Mouse (Mus musculus): ENCODE results near the gene Eif3g. TPM values are rescaled to one million over a fixed set of nuclear protein-coding genes. Genes with fewer than 3 reads are reported as not detected.

Eif3g gene
- polyA plus RNA-seq, 1 experiment from 2014 or later, result 215 TPM

GRCm38 (mm10) chr9:20887191-20887590 lies 11.2 kb downstream of the Eif3g start:
- Histone ChIP-seq H3K27ac (replicated peaks) (no peak overlapping the region), H3K4me3 (ENCODE audit: low read depth, low read length) (no peak overlapping the region), H3K27me3 (ENCODE audit: control insufficient read depth, insufficient read depth, low read length) (no peaks in the 10 kb centered on the region), H3K4me2 (replicated peaks; ENCODE audit: low read depth) (no peak overlapping the region), H3K36me3 (ENCODE audit: control insufficient read depth, insufficient read depth, low read length) (peaks cover 27% of the 10 kb centered on the region), H3K4me1 (replicated peaks; ENCODE audit: control insufficient read depth, insufficient read depth) (no peaks in the 10 kb centered on the region; the same call in 1 of the 2 replicates), H3K9me3 (ENCODE audit: control insufficient read depth, low read length) (no peaks in the 10 kb centered on the region), H3K9ac (ENCODE audit: low read length) (no peak overlapping the region)
- WGBS, result 91% methylated on average over 6 of the region's 6 CpGs
- DNase-seq (ENCODE audit: low spot score), result no peak
- TF ChIP-seq CTCF (IDR thresholded peaks at IDR 0.05; ENCODE audit: low read depth) (no peak), EP300 (optimal IDR thresholded peaks at IDR 0.05) (no peak)
- ATAC-seq (ENCODE audit: low FRiP score, low TSS enrichment), result no peak

GRCm38 (mm10) chr9:20886563-20886962 lies 11.9 kb downstream of the Eif3g start:
- Histone ChIP-seq H3K4me2 (replicated peaks; ENCODE audit: low read depth) (no peak overlapping the region), H3K27ac (replicated peaks) (no peak overlapping the region)

GRCm38 (mm10) chr9:20879097-20879792 lies 19.2 kb downstream of the Eif3g start, which contains the start of gene Angptl6:
Gene Angptl6 (minus strand): TSS chr9:20879727.
- TF ChIP-seq CTCF (IDR thresholded peaks at IDR 0.05; ENCODE audit: low read depth), result no peak
- TF ChIP-seq EP300 (optimal IDR thresholded peaks at IDR 0.05), result no peak
- Histone ChIP-seq H3K4me3 (ENCODE audit: low read depth, low read length) (peak within 1 kb of the TSS; percentile 41), H3K27ac (replicated peaks) (peak within 1 kb of the TSS; percentile 92), H3K9me3 (ENCODE audit: control insufficient read depth, low read length) (no peaks in the 10 kb centered on the region), H3K27me3 (ENCODE audit: control insufficient read depth, insufficient read depth, low read length) (no peaks in the 10 kb centered on the region), H3K36me3 (ENCODE audit: control insufficient read depth, insufficient read depth, low read length) (no peaks in the 10 kb centered on the region), H3K9ac (ENCODE audit: low read length) (peak within 1 kb of the TSS; percentile 73), H3K4me1 (replicated peaks; ENCODE audit: control insufficient read depth, insufficient read depth) (no peaks in the 10 kb centered on the region), H3K4me2 (replicated peaks; ENCODE audit: low read depth) (peak within 1 kb of the TSS; percentile 80)
- 74% methylated on average over 13 of the region's 13 CpGs for WGBS
- DNase-seq (ENCODE audit: low spot score) (no peak), ATAC-seq (ENCODE audit: low FRiP score, low TSS enrichment) (no peak)

More at GRCm38 (mm10) chr9:20886563-20886962, 11.9 kb downstream of the Eif3g start:
- Histone ChIP-seq H3K9ac (ENCODE audit: low read length) (no peak overlapping the region), H3K36me3 (ENCODE audit: control insufficient read depth, insufficient read depth, low read length) (peaks cover 21% of the 10 kb centered on the region), H3K4me1 (replicated peaks; ENCODE audit: control insufficient read depth, insufficient read depth) (no peaks in the 10 kb centered on the region; the same call in 1 of the 2 replicates), H3K27me3 (ENCODE audit: control insufficient read depth, insufficient read depth, low read length) (no peaks in the 10 kb centered on the region), H3K9me3 (ENCODE audit: control insufficient read depth, low read length) (no peaks in the 10 kb centered on the region), H3K4me3 (ENCODE audit: low read depth, low read length) (no peak overlapping the region)
- DNase-seq (ENCODE audit: low spot score) (no peak), ATAC-seq (ENCODE audit: low FRiP score, low TSS enrichment) (no peak)
- no peak for TF ChIP-seq CTCF (IDR thresholded peaks at IDR 0.05; ENCODE audit: low read depth)
- no peak for TF ChIP-seq EP300 (optimal IDR thresholded peaks at IDR 0.05)
- WGBS, result 94% methylated on average over 2 of the region's 2 CpGs

GRCm38 (mm10) chr9:20878710-20879065 lies 19.7 kb downstream of the Eif3g start:
- Histone ChIP-seq H3K4me3 (ENCODE audit: low read depth, low read length) (peak overlapping the region; percentile 41), H3K36me3 (ENCODE audit: control insufficient read depth, insufficient read depth, low read length) (no peaks in the 10 kb centered on the region), H3K4me1 (replicated peaks; ENCODE audit: control insufficient read depth, insufficient read depth) (no peaks in the 10 kb centered on the region), H3K9me3 (ENCODE audit: control insufficient read depth, low read length) (no peaks in the 10 kb centered on the region), H3K9ac (ENCODE audit: low read length) (peak overlapping the region; percentile 73), H3K27ac (replicated peaks) (peak overlapping the region; percentile 92), H3K27me3 (ENCODE audit: control insufficient read depth, insufficient read depth, low read length) (no peaks in the 10 kb centered on the region), H3K4me2 (replicated peaks; ENCODE audit: low read depth) (peak overlapping the region; percentile 80)
- no peak for TF ChIP-seq EP300 (optimal IDR thresholded peaks at IDR 0.05)
- TF ChIP-seq CTCF (IDR thresholded peaks at IDR 0.05; ENCODE audit: low read depth), result no peak
- DNase-seq (ENCODE audit: low spot score) (no peak), ATAC-seq (ENCODE audit: low FRiP score, low TSS enrichment) (no peak)
- 17% methylated on average over 10 of the region's 10 CpGs for WGBS

- H3K27me3 ChIP-seq (ENCODE audit: control insufficient read depth, insufficient read depth, low read length), result no peaks in the 10 kb centered on the region
- peak overlapping the region; percentile 80 for H3K4me2 ChIP-seq (replicated peaks; ENCODE audit: low read depth)
- peak overlapping the region; percentile 92 for H3K27ac ChIP-seq (replicated peaks)
- WGBS, result under 1% methylated on average over 63 of the region's 69 CpGs
- no peaks in the 10 kb centered on the region for H3K36me3 ChIP-seq (ENCODE audit: control insufficient read depth, insufficient read depth, low read length)
- no peaks in the 10 kb centered on the region for H3K4me1 ChIP-seq (replicated peaks; ENCODE audit: control insufficient read depth, insufficient read depth)
- peak overlapping the region; percentile 73 for H3K9ac ChIP-seq (ENCODE audit: low read length)
- no peaks in the 10 kb centered on the region for H3K9me3 ChIP-seq (ENCODE audit: control insufficient read depth, low read length)
- TF ChIP-seq EP300 (optimal IDR thresholded peaks at IDR 0.05) (no peak), CTCF (IDR thresholded peaks at IDR 0.05; ENCODE audit: low read depth) (peak; percentile 93)
- ATAC-seq (ENCODE audit: low FRiP score, low TSS enrichment) (peak; percentile 95), DNase-seq (ENCODE audit: low spot score) (peak; percentile 100)
- peak overlapping the region; percentile 41 for H3K4me3 ChIP-seq (ENCODE audit: low read depth, low read length)
Measured at GRCm38 (mm10) chr9:20878041-20878709, 20.2 kb downstream of the Eif3g start.

Measured in stomach, postnatal 0 days (tissue).